Mouse (Mus musculus): ENCODE data around the gene Flii. TPM values are rescaled to one million over a fixed set of nuclear protein-coding genes. Genes with fewer than 3 reads are reported as not detected.

The Flii gene
- total RNA-seq, 2 experiments from 2014 or later, result 104 to 113 TPM

Small RNAs within 50 kb of the gene (microRNA-seq; reads per million reads assigned to microRNA genes)
- 1.9 reads per million for gene Mir5100

Other genes with a start within 250 kb of the Flii start
- 10 to 100 TPM; 70.0 to 74.3 TPM for gene Alkbh5, start 190.9 kb downstream of the Flii start, total RNA-seq (2021)
- 10 to 100 TPM; 29.7 to 32.0 TPM for gene Llgl1, start 27.5 kb downstream of the Flii start, total RNA-seq (2021)
- gene Mief2, start 1.1 kb upstream of the Flii start, total RNA-seq (2021), result 10 to 100 TPM; 70.6 to 76.5 TPM
- gene Top3a, start 50.1 kb upstream of the Flii start, total RNA-seq (2021), result 10 to 100 TPM in 1 of 2 experiments, 1 to 10 TPM in 1; 9.4 to 10.6 TPM
- gene Smcr8, start 50.3 kb upstream of the Flii start, total RNA-seq (2021), result 10 to 100 TPM; 15.9 to 18.0 TPM
- gene Shmt1, start 84.5 kb upstream of the Flii start, total RNA-seq (2021), result 10 to 100 TPM; 29.0 to 34.1 TPM
- 10 to 100 TPM; 14.9 to 16.7 TPM for gene Dhrs7b, start 103.4 kb upstream of the Flii start, total RNA-seq (2021)
- 10 to 100 TPM; 46.3 to 50.8 TPM for gene Tmem11, start 152.0 kb upstream of the Flii start, total RNA-seq (2021)
- gene Natd1, start 187.5 kb upstream of the Flii start, total RNA-seq (2021), result 10 to 100 TPM; 19.8 to 25.2 TPM
- gene Map2k3, start 204.8 kb upstream of the Flii start, total RNA-seq (2021), result 10 to 100 TPM; 69.8 to 79.2 TPM

Measured in gastrocnemius, postnatal 4 days (tissue).